Mouse (Mus musculus) cortical plate, adult 2 months (tissue): Measurements from ENCODE around the gene Gm3727. TPM values are rescaled to one million over a fixed set of nuclear protein-coding genes. Genes with fewer than 3 reads are reported as not detected.
"Not testable (repeated sequence)": the region's sequence is repeated elsewhere in the genome, so short reads cannot be mapped to it uniquely, and the experiment has no call there.

Experiments
- H3K27ac ChIP-seq: fragments of 200-500 bp; 2 replicates; pipeline ENCODE4 v1.5.1; 2012; ENCODE audit warnings: low read length, control low read depth, inconsistent platforms; ENCODE audit not compliant: insufficient read depth
- H3K4me1 ChIP-seq: fragments of 200-500 bp; 2 replicates; pipeline ENCODE4 v1.6.1; 2011; ENCODE audit warnings: low read length; ENCODE audit not compliant: control insufficient read depth, insufficient read depth
- H3K4me3 ChIP-seq: fragments of 200-500 bp; 2 replicates; pipeline ENCODE4 v1.5.1; 2011; ENCODE audit warnings: mild to moderate bottlenecking, low read length, control low read depth; ENCODE audit not compliant: insufficient read depth
- CTCF ChIP-seq: fragments of 200-500 bp; IDR thresholded peaks from 2 replicates; pipeline ENCODE4 v1.5.1; 2011; ENCODE audit warnings: mild to moderate bottlenecking, control low read depth, low read length; ENCODE audit not compliant: insufficient read depth; ENCODE audit errors: extremely low read depth
- polyA plus RNA-seq: library from polyadenylated mRNA; depleted of rRNA; stranded (reverse); fragments of >200 nt; gene quantifications from 2 replicates; pipeline ENCODE4 v1.2.3, GENCODE M21; 2012; rRNA removed

Gene Gm3727
- not detected in 2 replicates for polyA plus RNA-seq

DNA sequence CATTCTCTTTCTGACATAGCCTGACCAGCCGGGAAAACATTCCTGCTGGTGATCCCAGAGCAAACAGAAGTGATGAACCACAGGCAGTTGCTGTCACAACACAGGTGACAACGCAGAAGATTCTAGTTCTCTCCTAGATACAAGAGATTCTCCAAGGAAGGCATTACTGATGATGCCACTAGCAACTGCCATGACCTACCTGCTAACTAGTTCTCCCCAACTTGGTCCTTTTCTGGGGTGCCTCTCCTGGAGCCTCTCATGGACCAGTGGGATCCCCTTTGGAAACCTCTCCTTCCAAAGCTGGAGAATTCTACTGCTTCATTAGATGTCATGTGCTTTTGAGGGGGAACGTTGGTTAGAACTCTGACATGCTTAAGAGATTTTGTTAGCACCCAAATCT is at the start of gene Gm3727:
Gm3727 (minus strand) TSS at position 101 of the 400 bp plus-strand sequence.
- not testable (repeated sequence) for H3K4me1 ChIP-seq, H3K27ac ChIP-seq, H3K4me3 ChIP-seq

DNA sequence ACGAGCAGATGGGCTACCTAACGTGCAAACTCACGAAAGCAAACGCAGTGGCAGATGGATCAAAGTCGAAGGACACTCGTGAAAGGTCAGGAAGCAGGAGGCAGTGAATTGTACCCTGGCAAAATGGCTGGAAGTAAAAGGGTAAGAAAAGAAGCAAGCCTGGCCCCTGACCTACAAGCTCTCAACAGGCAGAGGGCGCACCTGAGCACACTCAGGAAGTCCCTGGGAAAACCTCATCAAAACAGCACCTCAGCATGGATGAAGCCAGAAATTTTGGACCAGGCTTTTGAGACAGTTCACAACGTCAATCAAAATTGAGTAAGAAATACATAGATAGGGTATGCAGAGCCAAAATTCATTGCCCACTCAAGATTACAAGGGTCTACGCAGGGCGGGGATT is 21.0 kb downstream of the Gm3727 start:
- not testable (repeated sequence) for H3K27ac ChIP-seq, H3K4me1 ChIP-seq, H3K4me3 ChIP-seq
- TF ChIP-seq CTCF, result 0 out of 2 replicates have a peak, but pooled peaks have one; percentile 17

Other genes starting within 250 kb of the Gm3727 start
- gene Gm10406, start 237.3 kb downstream of the Gm3727 start, polyA plus RNA-seq, result 1.6 and 2.0 TPM in 2 replicates
- gene Gm3685, start 219.7 kb downstream of the Gm3727 start, polyA plus RNA-seq, result not detected in 2 replicates
- 4.3 and 4.7 TPM in 2 replicates for gene Gm3696, start 164.1 kb downstream of the Gm3727 start, polyA plus RNA-seq
- gene Gm6676, start 139.3 kb downstream of the Gm3727 start, polyA plus RNA-seq, result 0.04 TPM in 1 of 2 replicates, not detected in the other
- 2.8 and 3.4 TPM in 2 replicates for gene Gm3512, start 90.2 kb downstream of the Gm3727 start, polyA plus RNA-seq
- gene Gm16434, start 70.2 kb downstream of the Gm3727 start, polyA plus RNA-seq, result 0.04 TPM in 1 of 2 replicates, not detected in the other
- gene Gm3739, start 50.3 kb upstream of the Gm3727 start, polyA plus RNA-seq, result 1.7 and 2.1 TPM in 2 replicates
- not detected in 2 replicates for gene Gm5797, start 67.7 kb upstream of the Gm3727 start, polyA plus RNA-seq
- gene Gm8374, start 100.4 kb upstream of the Gm3727 start, polyA plus RNA-seq, result not detected in 2 replicates
- gene Gm3755, start 186.2 kb upstream of the Gm3727 start, polyA plus RNA-seq, result not detected in 2 replicates
- 0.68 and 0.73 TPM in 2 replicates for gene Gm3752, start 219.0 kb upstream of the Gm3727 start, polyA plus RNA-seq